Mouse (Mus musculus): Measurements from ENCODE around the gene Trim8.

- TF ChIP-seq USF1 (IDR thresholded peaks at IDR 0.05; ENCODE audit: low read depth, low read length) (no peak), CTCF (conservative IDR thresholded peaks at IDR 0.05 in 1 of 2, IDR thresholded peaks at IDR 0.05 in 1 of 2; ENCODE audit: low read depth in 2 of 2, low read length in 2 of 2) (no peak), SMC3 (IDR thresholded peaks at IDR 0.05; ENCODE audit: low read depth, low read length) (no peak), ZNF384 (IDR thresholded peaks at IDR 0.05; ENCODE audit: low read depth, low read length) (no peak)
Observed at GRCm38 (mm10) chr19:46504822-46505417, 3.4 kb downstream of the Trim8 start.
